Mouse (Mus musculus) heart, postnatal 14 days (tissue): ENCODE results near the gene LTO1. TPM values are rescaled to one million over a fixed set of nuclear protein-coding genes. Genes with fewer than 3 reads are reported as not detected.
A peak's percentile ranks its signal among the peaks of the same experiment; 100 is the strongest.
"Not testable (repeated sequence)": the region's sequence is repeated elsewhere in the genome, so short reads cannot be mapped to it uniquely, and the experiment has no call there.

Experiments used
- DNase-seq, 2 experiments: peaks; one replicate each; pipeline ENCODE4 v3.0.0; 2021 to 2022
- intact Hi-C: fragments of 180-260 bp; cut with DNase I; formaldehyde crosslinking; loops from one replicate; pipeline ENCODE4 v1.15.1; 2025
- total RNA-seq, 2 experiments: library from RNA; stranded (reverse); gene quantifications; 2 replicates each; pipeline ENCODE4 v1.2.3; 2021

LTO1 gene
- total RNA-seq, 2 experiments from 2014 or later, result 14.0 to 14.3 TPM

DNA sequence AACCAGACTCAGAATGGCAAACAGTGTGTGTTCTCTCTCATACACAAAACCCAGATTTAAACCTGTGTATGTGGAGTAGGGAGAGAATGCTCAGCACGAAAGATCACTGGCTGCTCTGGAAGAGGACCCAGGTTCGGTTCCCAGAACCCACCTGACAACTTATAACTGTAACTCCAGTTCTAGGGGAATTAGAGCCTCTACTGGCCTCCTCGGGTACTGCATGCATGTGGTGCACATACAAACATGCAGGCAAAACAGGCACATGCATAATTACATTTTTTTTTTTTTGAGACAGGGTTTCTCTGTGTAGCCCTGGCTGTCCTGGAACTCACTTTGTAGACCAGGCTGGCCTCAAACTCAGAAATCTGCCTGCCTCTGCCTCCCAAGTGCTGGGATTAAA lies 9.4 kb upstream of the LTO1 start:
- not testable (repeated sequence) for DNase-seq
- intact Hi-C loops, result loop anchor here (5.0 kb wide), 1 partner anchor 318 kb away; no protein-coding TSS in a partner anchor

DNA sequence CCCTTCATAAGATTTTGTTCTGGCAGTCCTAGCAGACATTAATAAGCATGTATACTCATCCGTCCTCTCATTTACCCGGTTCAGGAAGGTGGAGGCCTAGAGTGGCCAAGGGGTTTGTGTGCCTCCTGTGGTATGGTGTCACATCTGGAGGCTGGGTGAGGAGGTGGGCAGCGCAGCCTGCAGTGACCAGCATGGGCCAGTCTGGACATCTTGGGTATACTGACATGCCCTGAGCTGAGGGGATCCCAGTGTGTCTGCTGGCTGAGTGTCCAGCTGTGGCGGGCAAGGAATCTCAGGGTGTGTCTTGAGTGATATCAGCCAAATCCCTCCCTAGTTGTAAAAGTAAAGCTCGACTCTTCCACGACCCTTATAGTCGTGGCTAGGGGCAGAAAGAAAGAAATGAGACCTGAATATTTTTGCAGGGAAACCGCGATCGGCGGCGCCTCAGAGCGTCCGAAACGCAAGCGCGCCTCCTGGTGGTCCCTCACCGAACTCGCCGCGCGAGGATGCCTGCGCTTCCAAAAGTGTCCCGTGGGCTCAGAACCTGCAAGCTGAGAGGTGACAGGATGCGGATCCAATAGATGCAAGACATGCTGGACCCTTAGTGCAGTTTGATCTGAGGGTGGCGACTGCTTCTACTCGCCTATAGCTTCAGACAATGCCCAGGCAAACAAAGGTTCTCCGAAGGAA lies 8.0 kb upstream of the LTO1 start:
- peak; percentile 67 to 80 for DNase-seq
- intact Hi-C loops, result loop anchor here (5.0 kb wide), 1 partner anchor 320 kb away; no protein-coding TSS in a partner anchor

DNA sequence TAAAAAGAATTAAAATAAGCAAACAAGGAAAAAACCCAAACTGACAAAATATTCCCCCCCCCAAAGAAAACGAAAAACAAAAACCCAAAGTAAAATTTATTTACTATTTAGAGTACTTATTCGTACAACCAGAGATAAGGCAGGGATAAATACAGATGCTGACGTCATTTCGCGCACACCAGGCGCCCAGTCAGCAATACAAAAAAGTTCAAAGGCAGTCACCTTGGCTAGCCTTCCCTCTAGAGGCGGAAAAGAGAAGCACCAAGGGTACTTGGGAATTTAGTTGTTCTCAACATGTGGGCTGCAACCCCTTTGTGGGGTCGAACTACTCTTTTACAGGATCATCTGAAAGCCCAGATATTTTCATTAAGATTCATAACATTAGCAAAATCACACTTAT lies 7.1 kb upstream of the LTO1 start:
- no peak for DNase-seq
- intact Hi-C loops, result loop anchor here (5.0 kb wide), 1 partner anchor 320 kb away; no protein-coding TSS in a partner anchor

DNA sequence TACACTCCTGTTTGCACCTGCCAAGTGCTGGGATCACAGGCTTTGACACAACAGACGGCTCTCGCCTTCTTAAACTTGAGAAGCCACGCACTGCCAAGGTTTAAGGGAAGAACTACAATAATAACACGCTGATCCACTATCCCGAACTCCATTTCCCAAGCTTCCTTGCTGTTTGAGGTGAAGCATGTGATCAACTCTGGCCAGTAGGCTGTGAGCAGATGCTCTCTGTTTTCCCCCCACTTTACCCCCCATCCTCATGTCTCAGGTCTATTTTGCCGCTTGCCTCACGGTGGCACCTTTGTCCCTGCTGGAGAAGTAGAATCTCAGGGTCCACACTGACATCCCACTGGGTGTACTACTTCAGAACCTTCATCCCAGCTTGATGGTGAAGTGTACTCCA lies 6.2 kb upstream of the LTO1 start:
- intact Hi-C loops, result loop anchor here (5.0 kb wide), 1 partner anchor 321 kb away; no protein-coding TSS in a partner anchor
- no peak for DNase-seq

DNA sequence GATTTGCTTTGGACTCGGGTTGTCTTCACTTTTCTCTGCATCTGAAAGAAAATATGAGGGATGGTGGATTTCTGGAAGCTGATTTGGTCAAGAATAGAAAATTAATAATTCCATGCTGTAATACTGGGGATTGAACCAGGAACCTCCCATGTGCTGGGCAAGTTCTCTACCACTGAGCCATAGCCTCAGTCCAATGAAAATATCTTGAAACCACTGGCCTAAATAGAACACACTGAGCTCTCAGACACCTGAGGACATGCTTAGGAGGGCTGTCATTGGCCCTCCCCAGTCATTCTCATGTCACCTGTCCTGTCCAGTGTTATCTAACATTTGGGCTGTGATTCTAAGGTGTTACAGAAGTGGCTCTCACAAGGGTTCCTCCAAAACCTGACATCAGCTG lies 3.8 kb upstream of the LTO1 start:
- intact Hi-C loops, result no loop called here
- no peak for DNase-seq

DNA sequence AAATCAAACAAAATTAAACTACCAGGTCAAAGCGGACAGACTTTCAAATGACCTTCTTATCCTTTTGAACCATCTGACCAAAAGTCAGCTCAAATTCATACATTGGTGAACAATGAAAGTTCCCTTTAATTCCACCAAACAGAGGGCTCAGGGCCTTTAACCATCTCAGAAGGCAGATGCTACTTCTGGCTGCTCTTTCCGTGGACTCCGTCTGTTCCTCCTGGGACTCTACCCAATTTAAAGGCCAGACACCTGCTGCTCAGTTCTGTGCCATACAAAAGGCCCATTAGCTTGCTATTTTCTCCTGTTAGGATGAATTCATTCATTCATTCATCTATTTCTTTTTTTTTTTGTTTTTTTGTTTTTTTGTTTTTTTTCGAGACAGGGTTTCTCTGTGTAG lies 2.0 kb upstream of the LTO1 start:
- intact Hi-C loops, result no loop called here
- no peak for DNase-seq

DNA sequence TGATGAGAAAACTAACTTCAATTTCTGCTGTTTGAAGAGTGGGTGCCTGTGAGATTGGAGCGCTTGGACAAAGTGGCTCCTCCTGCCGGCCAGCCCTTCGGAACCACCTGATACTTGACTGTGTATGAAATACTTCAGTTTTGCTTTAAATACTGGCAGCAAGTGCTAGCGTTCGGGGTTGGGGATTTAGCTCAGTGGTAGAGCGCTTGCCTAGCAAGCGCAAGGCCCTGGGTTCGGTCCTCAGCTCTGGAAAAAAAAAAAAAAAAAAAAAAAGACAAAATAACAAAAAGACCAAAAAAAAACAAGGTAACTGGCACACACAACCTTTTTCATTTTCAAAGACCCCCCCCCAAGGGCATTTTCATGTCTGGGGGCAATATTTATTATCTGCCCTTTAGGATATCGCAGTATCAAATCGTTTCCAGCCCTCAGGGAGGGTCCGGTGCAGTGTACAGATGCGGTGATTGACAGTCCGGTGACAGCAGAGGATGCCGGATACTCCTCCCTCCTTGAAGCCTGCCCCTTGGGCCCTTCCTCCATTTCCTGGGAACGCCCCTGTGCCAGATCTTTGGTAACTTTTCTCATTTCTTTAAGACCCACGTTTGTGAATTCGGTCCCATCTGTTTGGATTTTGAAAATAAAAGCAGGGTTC lies 478 bp upstream of the LTO1 start:
- intact Hi-C loops, result no loop called here
- no peak for DNase-seq

DNA sequence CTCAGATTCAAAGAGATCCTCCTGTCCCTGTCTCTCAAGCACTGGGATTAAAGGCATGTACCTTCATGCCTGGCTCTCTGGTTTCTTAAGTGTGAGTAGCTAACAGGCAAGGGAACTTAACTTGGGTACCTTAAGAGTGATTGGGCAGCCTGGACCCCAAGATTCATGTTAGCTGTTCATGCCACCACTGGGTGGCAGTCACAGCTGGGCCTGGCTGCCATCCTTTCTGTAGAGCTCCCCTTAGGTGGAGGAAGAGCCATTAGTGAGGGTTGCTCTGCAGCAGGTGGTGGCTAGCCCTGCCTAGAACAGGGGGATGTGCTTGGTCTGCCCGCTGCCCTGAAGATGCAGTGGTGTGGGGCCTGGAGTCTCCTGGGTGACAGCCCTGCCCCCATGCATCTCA lies 3.9 kb downstream of the LTO1 start:
- no peak for DNase-seq
- intact Hi-C loops, result no loop called here

DNA sequence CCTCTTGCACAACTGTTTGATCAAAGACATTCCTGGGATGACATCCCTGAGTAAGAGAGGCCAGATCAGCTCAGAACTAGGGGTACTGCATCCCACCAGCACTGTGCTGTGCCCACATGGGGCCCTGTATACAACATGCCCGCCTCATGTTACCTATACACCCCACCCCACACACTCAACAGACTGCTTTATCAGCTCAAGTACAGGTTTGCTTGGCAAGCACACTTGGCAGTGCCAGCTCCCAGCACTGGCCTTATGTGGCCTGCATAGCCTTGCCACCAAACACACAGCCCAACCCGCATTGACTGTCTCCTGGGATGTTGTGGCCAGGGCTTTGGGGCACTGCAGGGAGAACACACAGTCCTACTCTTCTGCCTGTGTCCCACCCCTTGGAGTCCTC lies 12.7 kb downstream of the LTO1 start:
- peak; percentile 47 to 52 for DNase-seq
- intact Hi-C loops, result no loop called here

DNA sequence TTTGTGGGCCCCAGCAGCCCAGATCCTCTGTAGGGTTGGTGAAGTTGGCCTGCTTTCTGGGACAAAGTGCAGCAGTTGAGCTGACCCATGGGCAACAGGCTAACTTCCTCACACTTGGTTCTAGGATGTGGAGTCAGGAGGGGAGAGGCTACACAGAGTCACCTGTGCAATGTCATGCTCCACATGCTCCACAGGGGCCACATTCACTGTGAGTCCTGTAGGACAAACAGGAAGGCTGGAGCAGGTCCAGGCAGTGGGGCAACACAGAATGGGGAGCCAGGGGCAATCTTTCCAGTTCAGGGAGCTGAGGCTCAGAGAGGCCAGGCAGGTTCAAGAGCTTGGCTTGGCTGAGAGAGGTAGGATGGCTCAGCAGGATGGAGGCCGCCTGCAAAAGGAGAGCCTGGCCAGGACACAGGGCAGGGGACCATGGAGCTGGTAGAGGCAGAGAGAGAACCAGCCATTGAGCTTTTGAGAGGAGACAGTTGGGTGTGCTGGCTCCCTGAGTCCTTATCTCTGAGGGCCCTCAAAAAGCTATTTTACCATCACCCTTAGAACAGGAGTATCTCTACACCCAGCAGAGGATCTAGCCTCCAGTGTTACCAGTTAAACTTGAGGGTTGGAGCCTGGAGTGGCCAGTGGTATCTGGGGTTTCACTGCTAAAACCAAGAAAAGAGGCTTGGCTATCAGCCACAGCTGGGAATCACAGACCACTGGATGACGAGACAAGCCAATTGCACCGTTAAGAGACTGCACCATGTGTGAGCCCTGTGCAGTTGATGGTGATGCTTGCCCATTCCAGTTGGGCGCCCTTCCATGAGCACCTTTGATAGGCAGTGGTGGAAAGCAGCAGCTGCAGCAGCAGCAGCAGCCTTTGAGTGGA lies 13.3 kb downstream of the LTO1 start:
- DNase-seq, result no peak

DNA sequence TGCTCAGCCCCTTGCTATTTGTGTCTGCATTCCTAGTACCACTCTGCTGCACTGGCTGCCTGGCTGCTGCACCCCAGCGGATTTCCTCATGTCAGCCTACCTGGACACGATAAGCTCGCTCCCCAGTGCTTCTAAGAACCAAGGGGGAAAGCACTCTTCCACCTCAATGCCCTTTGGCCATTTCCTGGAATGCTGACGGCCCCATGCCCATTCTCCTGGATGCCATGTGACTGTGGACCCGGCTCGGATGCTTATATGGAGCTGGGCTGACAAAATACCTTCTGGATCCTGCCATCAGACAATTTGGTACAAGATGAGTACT lies 13.9 kb downstream of the LTO1 start:
- no peak for DNase-seq
- intact Hi-C loops, result no loop called here

More for the DNA sequence above, 13.3 kb downstream of the LTO1 start:
- intact Hi-C loops, result no loop called here

DNA sequence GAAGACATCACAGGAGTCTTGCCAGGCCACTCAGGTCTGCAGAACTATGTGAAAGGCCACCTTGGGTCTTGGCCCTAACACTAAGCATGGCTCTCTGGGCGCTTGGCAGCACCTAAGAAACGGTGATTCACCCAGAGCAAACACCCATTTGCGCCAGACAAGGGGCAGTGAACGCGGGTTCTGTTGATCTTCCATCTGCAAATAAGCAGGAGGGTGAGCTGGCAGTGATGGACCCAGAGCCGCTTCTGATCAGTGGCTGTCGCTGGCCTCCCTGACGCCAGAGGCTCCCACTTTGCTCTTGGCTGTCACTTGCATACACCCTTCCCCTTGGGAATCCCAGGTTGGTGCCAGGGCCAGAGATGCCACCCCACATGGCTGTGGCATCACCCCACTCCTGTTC lies 14.6 kb downstream of the LTO1 start:
- no peak for DNase-seq

DNA sequence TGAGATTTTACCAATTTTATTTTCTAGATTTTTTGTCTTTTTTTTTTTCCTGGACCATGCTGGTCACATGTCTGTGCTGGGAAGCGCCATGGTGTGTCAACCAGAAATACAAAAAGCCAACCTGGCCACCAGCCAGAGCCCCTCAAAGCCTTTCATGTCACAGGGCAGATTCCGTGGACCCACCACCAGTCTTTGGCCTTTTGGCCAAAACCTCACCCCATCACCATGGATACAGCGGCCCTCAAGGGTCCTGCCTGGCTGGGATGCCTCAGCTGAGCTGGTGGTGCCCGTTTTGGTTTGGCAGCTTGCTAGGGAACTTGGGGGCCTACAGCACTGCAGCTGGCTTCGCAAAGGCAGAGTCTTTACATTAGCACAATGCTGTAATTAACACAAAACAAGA lies 15.0 kb downstream of the LTO1 start:
- no peak for DNase-seq
- intact Hi-C loops, result no loop called here

More for the DNA sequence above, 14.6 kb downstream of the LTO1 start:
- intact Hi-C loops, result no loop called here

DNA sequence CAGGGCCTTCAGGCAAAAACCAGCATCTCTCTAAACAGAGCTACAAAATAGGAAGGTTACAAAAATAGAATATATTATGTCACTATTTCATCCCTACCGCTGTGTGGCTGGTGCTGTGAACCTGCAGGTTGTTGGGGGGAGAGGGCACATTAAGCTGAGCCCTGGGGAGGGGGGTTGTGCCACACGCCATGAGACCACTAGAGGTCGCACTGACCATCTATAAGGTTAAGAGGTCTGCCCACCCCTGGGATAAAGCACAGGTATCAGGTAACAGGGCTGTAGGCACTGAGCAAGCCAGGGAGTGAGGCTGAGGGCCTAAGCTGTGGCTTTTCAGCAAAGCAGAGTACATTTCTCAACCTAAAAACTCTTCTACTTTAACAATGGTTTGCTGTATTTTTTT lies 16.9 kb downstream of the LTO1 start:
- intact Hi-C loops, result no loop called here
- no peak for DNase-seq

DNA sequence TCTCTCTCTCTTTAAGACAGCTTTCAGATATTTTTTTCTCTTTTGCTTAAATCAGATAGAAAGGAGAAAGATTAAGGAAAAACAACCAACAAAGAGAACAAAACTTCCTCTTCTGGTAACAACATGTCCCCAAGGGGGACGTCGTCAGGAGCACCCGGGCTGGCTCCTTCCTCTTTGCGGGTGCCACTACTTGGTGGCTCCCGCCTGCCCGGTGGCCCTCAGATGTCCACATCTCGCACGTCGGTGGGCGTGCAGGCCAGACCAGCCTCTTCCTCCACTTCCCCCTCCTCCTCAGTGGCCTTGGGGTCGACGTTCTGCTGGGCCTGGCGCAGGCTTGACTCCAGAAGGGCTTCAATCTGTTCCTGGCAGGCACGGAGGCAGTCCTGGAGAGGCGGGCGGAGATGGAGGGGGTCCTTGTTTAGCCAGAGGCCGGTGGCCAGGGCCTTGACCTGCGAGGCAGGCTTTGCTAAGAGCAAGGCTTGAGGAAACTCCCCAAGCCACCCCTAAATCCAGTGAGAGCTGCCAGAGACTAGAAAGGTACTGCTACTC lies 17.6 kb downstream of the LTO1 start:
- intact Hi-C loops, result no loop called here
- no peak for DNase-seq

DNA sequence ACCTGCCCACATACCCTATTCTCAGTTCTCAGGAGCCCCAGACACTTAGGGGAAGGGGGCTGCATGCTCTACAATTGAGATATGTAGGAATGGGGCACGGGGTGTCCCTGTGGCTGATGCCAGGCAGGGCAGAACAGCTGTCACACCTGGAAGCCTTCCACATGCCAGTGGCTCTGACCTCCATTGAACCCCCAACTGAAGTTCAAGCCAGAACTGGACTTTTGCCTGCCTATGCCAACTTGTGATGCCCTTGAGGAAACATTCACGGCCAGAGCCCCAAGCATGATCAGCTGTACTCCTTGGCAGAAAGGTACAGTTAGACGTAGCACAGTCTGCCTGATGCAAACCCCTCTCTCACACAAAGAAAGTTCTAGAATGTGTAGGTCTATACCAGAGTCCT lies 18.4 kb downstream of the LTO1 start:
- peak in 1 of 2 experiments; percentile 63 for DNase-seq
- intact Hi-C loops, result no loop called here

DNA sequence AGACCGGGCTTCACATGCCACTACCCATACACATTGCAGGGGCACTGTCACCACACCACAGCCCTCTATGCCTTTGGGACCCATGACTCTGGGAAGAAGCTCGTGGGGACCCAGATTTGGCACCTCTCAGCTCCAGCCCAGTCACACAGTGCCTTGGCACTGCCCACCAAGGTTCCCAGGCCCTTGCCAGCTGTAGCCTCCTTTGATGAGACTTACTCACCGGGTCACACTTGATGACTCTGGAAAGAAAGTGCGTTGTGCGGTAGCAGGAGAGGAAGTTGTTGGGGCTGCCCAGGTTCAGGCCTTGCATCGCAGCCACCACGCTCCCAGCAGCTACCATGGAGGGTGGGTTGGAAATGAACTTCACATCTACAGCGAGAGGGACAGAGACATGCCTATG lies 18.9 kb downstream of the LTO1 start:
- intact Hi-C loops, result no loop called here
- no peak for DNase-seq

DNA sequence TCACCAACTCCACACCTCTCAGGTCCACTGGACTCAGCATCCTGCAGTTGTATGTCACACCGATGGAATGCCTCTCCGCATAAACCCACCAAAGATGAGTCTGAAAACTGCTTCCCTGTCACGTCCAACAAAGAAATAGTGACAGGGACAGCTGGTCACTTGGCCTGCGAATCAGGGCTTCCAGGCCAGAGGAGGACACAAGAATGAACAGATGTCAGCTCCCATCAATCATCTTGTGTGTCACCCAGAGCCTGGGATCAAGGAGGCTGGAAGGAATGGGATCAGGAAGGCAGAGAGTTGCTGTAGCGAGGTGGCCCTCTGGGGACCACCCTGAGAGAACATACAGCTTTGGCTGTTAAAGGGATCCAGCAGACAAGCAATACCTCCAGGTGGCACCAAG lies 20.0 kb downstream of the LTO1 start:
- intact Hi-C loops, result no loop called here
- DNase-seq, result no peak

DNA sequence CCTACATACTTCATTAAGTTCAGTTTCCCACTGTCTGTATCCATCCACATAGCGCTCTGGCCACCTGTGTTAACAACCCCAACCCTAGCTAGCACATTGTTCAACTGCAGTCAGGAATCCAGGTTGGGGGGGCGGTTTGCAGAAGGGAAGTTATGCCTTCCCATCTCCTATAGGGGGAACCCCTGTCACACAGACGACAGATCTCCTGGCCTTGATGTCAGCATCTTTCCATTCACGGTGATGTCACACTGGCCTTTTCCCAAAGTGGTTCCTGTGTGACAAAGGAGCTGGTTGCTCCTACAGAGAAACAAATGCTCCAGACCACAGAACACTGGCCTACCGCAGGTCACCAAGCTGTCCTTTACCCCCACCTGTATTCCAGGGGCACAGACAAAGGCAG lies 20.7 kb downstream of the LTO1 start:
- DNase-seq, result peak; percentile 38 to 62
- intact Hi-C loops, result no loop called here

DNA sequence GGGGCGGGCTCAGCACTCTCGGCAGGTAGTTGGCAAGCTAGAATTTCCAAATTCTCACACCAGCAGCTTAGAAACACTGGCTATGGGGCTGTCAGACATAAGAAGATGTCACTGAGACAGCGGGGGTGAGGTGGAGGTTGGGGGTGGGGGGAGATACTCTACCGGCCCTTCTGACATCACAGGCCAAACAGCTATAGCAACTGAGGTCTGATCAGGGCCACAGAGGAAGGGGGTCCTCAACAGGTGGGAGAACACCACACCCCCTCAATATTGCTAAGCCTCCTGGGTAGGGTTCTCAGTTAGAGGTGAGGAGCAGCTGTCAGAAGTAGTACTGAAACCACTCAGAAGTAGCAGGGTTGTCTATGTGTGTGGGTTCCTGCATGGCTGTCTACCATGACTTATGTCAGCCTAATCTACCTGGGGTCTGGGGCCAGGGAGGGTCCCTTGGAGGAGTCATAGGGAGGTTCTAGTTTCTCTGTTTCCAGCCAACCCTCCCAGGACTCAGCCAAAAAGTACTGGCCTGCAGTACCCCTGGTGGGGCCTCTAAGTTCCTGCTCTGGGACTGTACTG lies 21.5 kb downstream of the LTO1 start:
- no peak for DNase-seq
- intact Hi-C loops, result no loop called here

DNA sequence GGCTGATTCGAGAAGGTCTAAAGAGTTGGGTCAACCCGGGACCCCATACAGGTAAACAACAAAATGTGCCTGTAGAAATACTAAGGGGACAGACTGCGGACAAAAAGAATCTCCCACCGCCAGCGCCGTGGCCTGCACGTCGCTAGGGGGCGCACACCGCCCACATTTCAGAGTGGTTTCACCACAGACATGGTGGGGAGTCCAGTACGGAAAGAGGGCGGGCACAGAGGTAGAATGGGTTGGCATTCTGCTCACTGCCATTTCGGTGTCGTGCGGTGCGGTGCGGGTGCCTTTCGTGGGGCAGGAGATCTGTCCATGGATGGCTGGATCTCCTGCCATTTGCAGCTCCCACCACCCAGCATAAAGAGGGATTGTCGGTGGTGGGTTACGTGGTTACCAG lies 22.6 kb downstream of the LTO1 start:
- intact Hi-C loops, result loop anchor here (1.0 kb wide), 1 partner anchor 306 kb away; no protein-coding TSS in a partner anchor
- peak; percentile 93 to 95 for DNase-seq
